Mouse (Mus musculus) cerebellum, adult 8-10 months (tissue): ENCODE measurements around the gene Rps6ka5.

Source experiments
- DNase-seq: peaks from one replicate; pipeline ENCODE4 v3.0.0; 2022

The Rps6ka5 gene

GRCm38 (mm10) chr12:100586601-100587000 is 140.2 kb downstream of the Rps6ka5 start:
- DNase-seq: no peak

GRCm38 (mm10) chr12:100579221-100579620 is 147.6 kb downstream of the Rps6ka5 start:
- DNase-seq: peak; percentile 11

- peak; percentile 59 for DNase-seq
These were observed 148.5 kb downstream of the Rps6ka5 start for GRCm38 (mm10) chr12:100578291-100578690.

- no peak for DNase-seq
These were observed 151.0 kb downstream of the Rps6ka5 start for GRCm38 (mm10) chr12:100575739-100576138.

- DNase-seq: no peak
These were observed 156.2 kb downstream of the Rps6ka5 start for GRCm38 (mm10) chr12:100570522-100571072.

- no peak for DNase-seq
These were observed 158.0 kb downstream of the Rps6ka5 start for GRCm38 (mm10) chr12:100568831-100569230.

- DNase-seq: no peak
These were observed 158.7 kb downstream of the Rps6ka5 start for GRCm38 (mm10) chr12:100568105-100568504.

GRCm38 (mm10) chr12:100567627-100568026 is 159.2 kb downstream of the Rps6ka5 start:
- DNase-seq: no peak

GRCm38 (mm10) chr12:100553675-100554074 is 173.1 kb downstream of the Rps6ka5 start:
- no peak for DNase-seq

- DNase-seq: no peak
These were observed 174.8 kb downstream of the Rps6ka5 start for GRCm38 (mm10) chr12:100551972-100552371.

- DNase-seq: no peak
These were observed 182.6 kb downstream of the Rps6ka5 start for GRCm38 (mm10) chr12:100544194-100544567.

- no peak for DNase-seq
These were observed 183.2 kb downstream of the Rps6ka5 start for GRCm38 (mm10) chr12:100543437-100544193.

- no peak for DNase-seq
These were observed 184.3 kb downstream of the Rps6ka5 start for GRCm38 (mm10) chr12:100542494-100542893.

GRCm38 (mm10) chr12:100542076-100542475 is 184.7 kb downstream of the Rps6ka5 start:
- DNase-seq: no peak

GRCm38 (mm10) chr12:100539158-100539714 is 187.5 kb downstream of the Rps6ka5 start:
- DNase-seq: no peak

- no peak for DNase-seq
These were observed 188.2 kb downstream of the Rps6ka5 start for GRCm38 (mm10) chr12:100538445-100539157.

GRCm38 (mm10) chr12:100537091-100537490 is 189.7 kb downstream of the Rps6ka5 start:
- no peak for DNase-seq

- no peak for DNase-seq
These were observed 191.8 kb downstream of the Rps6ka5 start for GRCm38 (mm10) chr12:100535028-100535427.

GRCm38 (mm10) chr12:100534028-100534427 is 192.8 kb downstream of the Rps6ka5 start:
- no peak for DNase-seq

- no peak for DNase-seq
These were observed 193.6 kb downstream of the Rps6ka5 start for GRCm38 (mm10) chr12:100533209-100533608.

- no peak for DNase-seq
These were observed 195.0 kb downstream of the Rps6ka5 start for GRCm38 (mm10) chr12:100531740-100532139.

GRCm38 (mm10) chr12:100530871-100531270 is 195.9 kb downstream of the Rps6ka5 start:
- DNase-seq: no peak

- DNase-seq: no peak
These were observed 197.1 kb downstream of the Rps6ka5 start for GRCm38 (mm10) chr12:100529651-100530050.

GRCm38 (mm10) chr12:100529172-100529571 is 197.6 kb downstream of the Rps6ka5 start:
- no peak for DNase-seq
